Mouse (Mus musculus) stomach, postnatal 0 days (tissue): ENCODE data around the gene Vmn1r197. TPM values are rescaled to one million over a fixed set of nuclear protein-coding genes. Genes with fewer than 3 reads are reported as not detected.
"Not testable (repeated sequence)": the region's sequence is repeated elsewhere in the genome, so short reads cannot be mapped to it uniquely, and the experiment has no call there.

Experiments
- ATAC-seq: fragments of 200-750 bp; cut with Nextera tagmentation; 2 replicates; pipeline ENCODE4 v1.8.0; 2017; ENCODE audit not compliant: low FRiP score, low TSS enrichment
- DNase-seq: peaks from one replicate; pipeline ENCODE4 v3.0.0-alpha.2; 2016; ENCODE audit warnings: low spot score
- H3K27ac ChIP-seq: fragments of 300-500 bp; sonication (generic); replicated peaks from 2 replicates; pipeline ENCODE4 v1.5.1; 2014; ENCODE audit warnings: mild to moderate bottlenecking, control low read depth
- H3K27me3 ChIP-seq: fragments of 300-500 bp; sonication (generic); 2 replicates; pipeline ENCODE4 v1.6.1; 2014; ENCODE audit warnings: low read length; ENCODE audit not compliant: control insufficient read depth, insufficient read depth
- H3K36me3 ChIP-seq: fragments of 300-500 bp; sonication (generic); 2 replicates; pipeline ENCODE4 v1.6.1; 2014; ENCODE audit warnings: low read length, mixed read lengths; ENCODE audit not compliant: control insufficient read depth, insufficient read depth
- H3K4me1 ChIP-seq: fragments of 300-500 bp; sonication (generic); replicated peaks from 2 replicates; pipeline ENCODE4 v1.6.1; 2014; ENCODE audit warnings: antibody characterized with exemption; ENCODE audit not compliant: control insufficient read depth, insufficient read depth
- H3K4me2 ChIP-seq: fragments of 300-500 bp; sonication (generic); replicated peaks from 2 replicates; pipeline ENCODE4 v1.6.1; 2014; ENCODE audit warnings: low read depth, mild to moderate bottlenecking, control low read depth, moderate library complexity
- H3K4me3 ChIP-seq: fragments of 300-500 bp; sonication (generic); 2 replicates; pipeline ENCODE4 v1.5.1; 2014; ENCODE audit warnings: low read depth, low read length, control low read depth
- H3K9ac ChIP-seq: fragments of 300-500 bp; sonication (generic); 2 replicates; pipeline ENCODE4 v1.6.1; 2014; ENCODE audit warnings: mild to moderate bottlenecking, low read length, control low read depth, mixed read lengths
- H3K9me3 ChIP-seq: fragments of 300-500 bp; sonication (generic); 2 replicates; pipeline ENCODE4 v1.6.1; 2016; ENCODE audit warnings: low read length; ENCODE audit not compliant: control insufficient read depth
- CTCF ChIP-seq: IDR thresholded peaks from 2 replicates; pipeline ENCODE4 v1.5.1; 2016; ENCODE audit warnings: antibody characterized with exemption, low read depth, mild to moderate bottlenecking, moderate library complexity
- EP300 ChIP-seq: optimal IDR thresholded peaks from 2 replicates; pipeline ENCODE3; 2016; ENCODE audit warnings: antibody characterized with exemption
- WGBS: fragments of 180-500 bp; shearing (Covaris S2); extraction: QIAGEN DNeasy Blood & Tissue Kit; methylation state at CpG from one replicate; pipeline ENCODE4 v1.1.7; 2014; 5-methylcytosine and 5-hydroxymethylcytosine counted together
- polyA plus RNA-seq: library from polyadenylated mRNA; unstranded; fragments of >200 nt; fragmentation: Nextera tagmentation; extraction: Ambion mirVana; gene quantifications from 2 replicates; pipeline ENCODE4 v1.2.1, GENCODE M21; 2015

The Vmn1r197 gene
- not detected in 2 replicates for polyA plus RNA-seq

DNA sequence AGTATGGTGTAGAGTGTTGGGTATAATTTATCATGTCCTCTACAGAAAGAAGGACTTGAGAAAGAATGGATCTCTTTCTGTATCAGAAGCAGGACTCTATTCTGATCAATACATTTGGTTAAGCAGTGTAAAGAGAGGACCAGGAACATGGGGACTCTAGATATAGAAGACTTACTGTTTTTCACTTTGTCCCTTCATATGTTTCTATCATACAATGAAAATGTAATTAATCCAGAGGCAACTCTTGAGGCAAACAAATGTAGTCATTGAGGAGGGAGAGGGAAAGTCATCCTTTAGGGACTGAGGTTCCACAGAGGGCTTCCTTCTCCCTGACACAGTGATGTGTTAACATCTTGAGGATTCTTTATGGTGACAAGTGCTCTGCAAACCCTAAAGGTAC lies at the start of gene Vmn1r197:
Gene Vmn1r197, plus strand, starts transcription at position 301 of the 400 bp plus-strand sequence.
- Histone ChIP-seq H3K9ac (no peak within 1 kb of the TSS), H3K27me3 (no peaks in the 10 kb centered on the region), H3K4me3 (no peak within 1 kb of the TSS), H3K4me1 (no peaks in the 10 kb centered on the region), H3K9me3 (no peaks in the 10 kb centered on the region), H3K27ac (no peak within 1 kb of the TSS), H3K36me3 (no peaks in the 10 kb centered on the region), H3K4me2 (no peak within 1 kb of the TSS)
- ATAC-seq: no peak
- no peak for DNase-seq
- TF ChIP-seq EP300: no peak
- TF ChIP-seq CTCF: no peak

DNA sequence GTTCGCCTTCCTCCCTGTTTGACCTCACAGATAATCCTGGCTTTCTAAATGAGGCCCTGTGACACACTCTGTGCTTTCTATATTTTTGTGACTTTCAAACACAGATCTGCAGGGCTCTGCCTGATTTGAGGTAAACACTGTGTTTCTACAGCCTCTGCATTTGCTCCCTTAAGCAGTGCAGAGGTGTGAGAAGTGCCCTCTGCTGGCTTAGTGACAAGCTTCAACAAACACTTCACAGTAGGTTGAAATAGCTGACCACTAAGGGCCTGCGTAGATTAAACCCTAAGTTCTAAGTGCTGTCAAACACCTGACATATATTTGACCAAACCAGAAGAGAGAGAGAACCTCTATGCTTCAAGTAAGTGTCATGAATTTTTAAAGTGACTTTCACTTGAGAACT lies 39.8 kb upstream of the Vmn1r197 start:
- DNase-seq: no peak
- WGBS: 57% methylated on average over 2 of the region's 2 CpGs

DNA sequence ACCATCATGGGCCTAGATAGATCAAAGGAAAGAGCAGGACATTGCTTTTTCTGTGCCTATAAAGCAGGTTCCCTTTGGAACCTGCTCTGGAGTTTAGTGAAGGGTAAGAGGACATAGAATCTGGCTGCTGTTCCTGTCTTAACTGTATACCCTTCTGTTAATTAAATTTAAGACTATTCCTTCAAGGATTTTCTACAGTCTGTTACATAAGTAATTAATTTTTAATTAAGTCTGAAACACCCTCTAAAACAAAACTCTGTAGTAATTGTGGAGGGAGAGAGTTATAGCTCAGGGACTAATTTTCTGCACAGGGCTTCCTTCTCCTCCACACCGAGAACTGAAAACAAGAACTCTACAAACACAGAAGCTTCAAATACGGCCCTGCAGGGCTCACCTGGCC lies 34.8 kb upstream of the Vmn1r197 start, which contains the start of gene Vmn1r196:
Gene Vmn1r196, plus strand, starts transcription at position 301 of the 400 bp plus-strand sequence.
- H3K4me1 ChIP-seq: no peaks in the 10 kb centered on the region
- no peaks in the 10 kb centered on the region for H3K9me3 ChIP-seq
- no peak within 1 kb of the TSS for H3K4me2 ChIP-seq
- no peak within 1 kb of the TSS for H3K4me3 ChIP-seq
- H3K27ac ChIP-seq: no peak within 1 kb of the TSS
- DNase-seq (no peak), ATAC-seq (no peak)
- no peaks in the 10 kb centered on the region for H3K36me3 ChIP-seq
- no peak within 1 kb of the TSS for H3K9ac ChIP-seq
- no peak for TF ChIP-seq CTCF
- WGBS: 67% methylated on average over 2 of the region's 2 CpGs
- no peaks in the 10 kb centered on the region for H3K27me3 ChIP-seq

More for the DNA sequence above, 39.8 kb upstream of the Vmn1r197 start:
- no peak for ATAC-seq
- Histone ChIP-seq H3K27ac (no peak overlapping the region), H3K36me3 (no peaks in the 10 kb centered on the region), H3K4me3 (no peak overlapping the region), H3K4me1 (no peaks in the 10 kb centered on the region), H3K4me2 (no peak overlapping the region), H3K9me3 (no peaks in the 10 kb centered on the region), H3K27me3 (no peaks in the 10 kb centered on the region), H3K9ac (no peak overlapping the region)
- TF ChIP-seq EP300: no peak
- peak; percentile 48 for TF ChIP-seq CTCF

DNA sequence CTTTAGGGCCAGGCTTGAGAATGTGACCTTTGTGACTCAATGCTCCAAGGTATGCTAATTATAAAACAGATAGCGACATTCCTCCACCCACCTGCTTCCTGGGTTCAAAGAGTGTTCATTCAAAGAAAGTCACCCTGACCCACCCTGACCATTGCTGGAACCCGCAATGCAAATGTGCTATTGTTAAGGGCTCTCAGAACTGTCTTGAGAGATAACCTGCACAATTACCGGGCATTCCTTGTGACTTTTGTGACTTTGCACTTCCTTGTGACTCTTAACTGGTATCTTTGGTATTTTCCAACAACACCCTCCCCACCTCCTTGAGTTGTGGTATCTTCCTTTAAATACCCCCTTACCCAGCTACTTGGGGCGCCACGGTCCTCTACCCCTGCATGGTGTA lies 16.3 kb upstream of the Vmn1r197 start:
- H3K27ac ChIP-seq, ATAC-seq, H3K4me3 ChIP-seq, H3K9me3 ChIP-seq, H3K4me2 ChIP-seq, H3K9ac ChIP-seq, H3K27me3 ChIP-seq, DNase-seq, H3K36me3 ChIP-seq, H3K4me1 ChIP-seq: not testable (repeated sequence)
- WGBS: 86% methylated on average over 5 of the region's 5 CpGs

- no peak overlapping the region for H3K9ac ChIP-seq
- H3K4me3 ChIP-seq: no peak overlapping the region
- no peaks in the 10 kb centered on the region for H3K4me1 ChIP-seq
- H3K9me3 ChIP-seq: no peaks in the 10 kb centered on the region
- H3K27me3 ChIP-seq: no peaks in the 10 kb centered on the region
- TF ChIP-seq CTCF (no peak), EP300 (no peak)
- 78% methylated on average over 2 of the region's 2 CpGs for WGBS
- no peak overlapping the region for H3K27ac ChIP-seq
- H3K36me3 ChIP-seq: no peaks in the 10 kb centered on the region
- DNase-seq: peak; percentile 59
- H3K4me2 ChIP-seq: no peak overlapping the region
- ATAC-seq: peak; percentile 76; the same call in 1 of the 2 replicates
These were observed 9.0 kb upstream of the Vmn1r197 start for GRCm38 (mm10) chr13:22315361-22315760.

DNA sequence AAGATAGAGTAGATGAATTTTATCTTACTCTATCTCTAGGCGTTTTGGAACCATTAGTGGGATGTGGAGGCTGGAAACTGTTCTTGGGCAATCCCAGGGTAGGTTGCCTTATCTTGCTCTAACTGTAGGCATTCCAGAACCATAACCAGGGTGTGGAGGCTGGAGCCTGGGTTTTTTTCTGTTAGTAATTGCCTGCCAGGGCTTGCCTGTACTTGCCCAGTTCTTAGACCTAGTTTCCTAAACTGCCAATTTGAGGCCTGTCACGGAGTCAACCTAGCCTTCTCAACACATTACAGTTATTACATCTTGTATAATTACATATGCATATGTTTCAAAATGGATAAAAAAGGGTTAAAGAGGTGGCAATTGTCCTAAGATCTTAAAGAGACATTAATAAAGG lies 7.0 kb upstream of the Vmn1r197 start:
- TF ChIP-seq EP300 (no peak), CTCF (no peak)
- whole genome bisulfite sequencing: 76% methylated on average over 2 of the region's 2 CpGs

More for the DNA sequence above, 7.0 kb upstream of the Vmn1r197 start:
- Histone ChIP-seq H3K9me3 (no peaks in the 10 kb centered on the region), H3K36me3 (no peaks in the 10 kb centered on the region), H3K4me1 (no peaks in the 10 kb centered on the region), H3K27me3 (no peaks in the 10 kb centered on the region), H3K4me2 (no peak overlapping the region), H3K4me3 (no peak overlapping the region), H3K9ac (no peak overlapping the region), H3K27ac (no peak overlapping the region)
- ATAC-seq (no peak), DNase-seq (no peak)
